Mouse (Mus musculus) gastrocnemius, postnatal 14 days (tissue): ENCODE measurements around the gene Ap1g2. TPM values are rescaled to one million over a fixed set of nuclear protein-coding genes. Genes with fewer than 3 reads are reported as not detected.

Experiments
- DNase-seq: peaks from one replicate; pipeline ENCODE4 v3.0.0; 2021; ENCODE audit warnings: mixed read lengths
- intact Hi-C: fragments of 180-260 bp; cut with DNase I; formaldehyde crosslinking; loops from one replicate; pipeline ENCODE4 v1.15.1; 2025; ENCODE audit warnings: low total_unique reads
- total RNA-seq, 2 experiments: library from RNA; stranded (reverse); gene quantifications; 2 replicates each; pipeline ENCODE4 v1.2.3; 2021

Ap1g2 gene
- total RNA-seq, 2 experiments from 2014 or later = 4.1 to 7.0 TPM

DNA sequence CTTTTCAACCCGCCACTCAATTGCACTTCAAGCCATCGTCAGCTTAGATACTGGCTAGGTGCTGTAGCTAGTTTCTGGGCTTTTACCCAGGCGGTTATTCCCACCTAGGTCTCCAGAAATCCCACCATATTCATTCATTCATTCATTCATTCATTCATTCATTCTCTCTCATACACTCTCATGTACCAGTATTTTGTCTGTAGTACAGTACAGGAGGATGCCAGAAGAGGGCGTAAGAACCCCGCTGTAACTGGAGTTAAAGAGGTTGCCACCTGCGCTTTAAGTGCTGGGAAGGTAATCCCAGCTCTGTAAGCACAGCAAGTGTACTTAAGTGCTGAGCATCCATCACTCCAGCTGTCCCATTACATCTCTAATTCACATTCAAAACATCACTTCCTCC, 12.5 kb downstream of the Ap1g2 start:
- intact Hi-C loops = no loop called here
- DNase-seq = no peak

DNA sequence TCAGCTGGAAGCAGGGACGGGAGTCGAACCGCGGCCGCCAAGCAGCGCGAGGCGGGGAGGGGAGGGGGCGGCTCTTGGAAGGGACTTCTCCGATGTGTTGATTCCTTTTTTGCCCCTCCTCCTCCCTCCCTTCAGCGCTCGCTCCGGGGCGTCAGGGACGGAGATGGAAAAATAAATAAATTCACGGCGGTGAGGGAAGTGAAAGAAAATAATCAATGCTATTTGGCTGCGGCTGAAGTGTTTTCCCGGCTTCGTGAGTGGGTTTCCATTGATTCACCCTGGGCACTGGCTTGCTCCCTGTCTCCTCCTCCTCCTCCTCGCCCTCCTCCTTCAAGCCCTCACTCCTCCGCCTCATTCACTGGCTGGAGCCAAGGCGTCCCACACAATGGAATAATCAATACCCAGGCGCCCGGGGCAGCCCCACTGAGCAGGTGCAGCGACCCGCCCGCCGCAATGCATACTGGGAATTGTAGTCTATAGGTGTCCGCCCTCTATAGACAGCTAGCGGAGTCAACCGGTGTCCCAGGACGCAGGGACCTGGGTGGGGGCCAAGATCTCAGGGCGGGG, 14.3 kb downstream of the Ap1g2 start, which contains the start of gene Zfhx2:
Gene Zfhx2 (minus strand): TSS at position 314 of the 567 bp plus-strand sequence.
- DNase-seq = peak; percentile 91
- intact Hi-C loops = no loop called here

DNA sequence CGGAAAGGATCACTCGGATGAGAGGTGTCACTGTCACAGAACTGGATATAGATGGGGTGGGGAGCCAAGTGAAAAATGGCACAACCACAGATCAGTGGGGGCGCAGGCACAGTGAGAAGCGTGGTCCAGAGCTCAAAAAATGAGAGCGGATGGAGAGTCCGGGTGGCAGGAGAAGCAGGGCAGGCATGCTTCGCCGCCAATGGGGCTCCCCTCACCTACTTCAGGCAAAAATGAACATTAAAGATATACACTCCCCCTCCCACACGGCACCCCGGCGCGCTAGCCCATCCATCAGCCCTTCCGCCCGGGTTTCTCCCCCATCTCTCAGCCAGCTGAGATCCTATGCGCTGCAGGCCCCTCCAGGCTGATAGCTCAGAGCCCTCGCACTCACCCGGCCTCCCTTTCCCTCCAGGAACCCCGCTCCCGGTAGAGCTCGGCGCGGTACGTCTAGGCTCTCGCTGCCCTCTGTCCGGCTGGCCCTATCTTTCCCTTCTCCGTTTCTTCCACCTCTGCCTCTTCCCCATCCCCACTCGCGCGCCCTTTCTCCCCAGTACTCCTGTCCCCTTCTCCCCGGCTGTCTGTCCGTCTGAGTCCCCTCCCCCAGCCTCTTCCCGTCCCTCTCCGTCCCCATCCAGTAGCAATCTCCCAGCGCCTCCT, 15.1 kb downstream of the Ap1g2 start:
- intact Hi-C loops = no loop called here
- DNase-seq = no peak

DNA sequence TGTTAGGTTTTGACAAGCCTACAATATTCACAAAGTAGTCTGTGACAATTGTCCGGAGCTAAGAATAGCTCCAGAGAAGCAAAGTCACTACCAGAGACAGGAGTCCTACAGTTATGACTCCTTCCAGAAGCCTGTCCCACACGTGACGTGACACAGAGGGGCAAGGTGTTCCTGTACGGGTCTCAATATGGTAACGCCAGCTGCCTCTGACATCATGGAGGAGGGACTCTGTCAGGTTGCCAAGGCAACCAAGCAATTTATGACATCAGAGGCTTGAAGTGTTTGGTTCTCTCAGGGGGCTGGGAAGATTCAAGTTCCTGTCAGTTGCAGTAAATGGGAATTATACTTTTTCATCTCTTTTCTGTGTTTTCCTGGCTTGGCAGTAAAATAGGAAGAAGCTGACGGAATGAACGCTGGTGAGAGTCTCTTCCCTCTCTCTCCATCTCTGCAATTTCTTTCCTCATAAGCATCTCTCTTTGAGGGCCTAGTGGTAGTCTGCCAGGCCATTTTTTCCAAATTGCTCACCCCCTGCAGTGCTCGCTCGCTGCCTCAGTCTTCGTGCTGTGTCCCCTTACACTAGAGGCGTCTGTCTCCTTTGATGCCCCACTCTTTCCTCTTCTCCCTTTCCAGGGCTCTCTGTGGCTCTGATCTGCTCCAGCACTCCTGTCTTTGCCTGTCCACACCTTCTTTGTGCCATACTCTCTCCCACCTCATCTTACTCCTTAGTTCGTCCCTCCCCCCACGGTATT, 17.0 kb downstream of the Ap1g2 start:
- no peak for DNase-seq
- intact Hi-C loops = no loop called here

DNA sequence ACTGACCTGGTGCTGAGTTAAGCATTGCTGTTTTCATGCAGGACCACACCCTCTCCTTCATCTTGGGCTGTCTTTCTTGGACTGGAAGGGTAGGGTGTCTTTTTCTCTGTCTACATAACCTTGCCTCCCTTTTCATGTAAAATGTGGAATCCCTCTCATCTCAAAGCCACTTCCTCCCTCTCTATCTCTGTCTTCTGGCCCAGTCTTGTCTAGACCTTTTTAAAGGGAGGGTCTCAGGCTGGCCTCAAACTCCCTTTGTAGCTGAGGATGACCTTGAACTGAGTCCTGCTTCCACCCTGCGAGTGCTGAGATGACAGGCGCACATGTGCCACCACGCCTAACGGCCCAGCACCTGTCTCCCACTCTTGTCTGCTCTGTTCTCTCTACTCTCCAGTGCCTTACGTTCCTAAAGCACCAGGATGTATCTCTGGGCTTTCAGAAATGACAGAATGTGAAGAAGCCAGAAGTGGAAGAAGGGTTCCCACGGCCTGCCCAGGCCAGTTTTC, 20.3 kb downstream of the Ap1g2 start:
- intact Hi-C loops = no loop called here

DNA sequence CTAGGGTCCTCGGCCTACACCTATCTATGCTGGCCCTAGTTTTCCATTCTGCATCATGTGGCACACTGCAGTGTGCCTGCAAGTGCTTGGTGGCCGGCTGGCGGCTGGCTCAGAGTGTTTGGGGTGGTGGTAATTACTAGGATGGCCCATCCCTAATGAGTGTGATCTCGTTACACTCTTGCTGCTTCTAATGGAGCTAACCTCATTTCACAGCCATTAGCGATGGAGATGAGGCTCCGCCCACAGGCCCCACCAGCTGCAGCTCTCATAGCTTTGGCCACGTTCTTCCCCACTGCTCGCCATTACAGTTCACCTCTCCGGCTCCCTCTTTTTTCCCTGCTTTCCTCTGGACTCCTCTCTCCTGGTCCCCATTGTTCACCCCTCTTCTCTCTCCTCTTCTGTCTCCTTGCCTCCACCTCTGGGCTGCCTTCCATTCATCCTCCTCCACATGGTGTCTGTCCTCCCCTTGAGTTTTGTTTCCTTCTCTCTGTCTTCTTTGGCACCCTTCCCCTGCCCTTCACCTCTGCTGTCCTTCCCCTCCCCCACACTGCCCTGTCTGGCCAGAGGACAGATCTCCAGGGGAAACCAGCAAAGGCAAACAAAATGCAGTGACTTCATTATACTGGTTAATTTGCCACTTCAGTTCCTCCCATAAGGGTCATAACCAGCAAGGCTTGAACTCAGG, 20.9 kb downstream of the Ap1g2 start:
- DNase-seq = no peak
- intact Hi-C loops = no loop called here

More for the DNA sequence above, 20.3 kb downstream of the Ap1g2 start:
- DNase-seq = no peak

DNA sequence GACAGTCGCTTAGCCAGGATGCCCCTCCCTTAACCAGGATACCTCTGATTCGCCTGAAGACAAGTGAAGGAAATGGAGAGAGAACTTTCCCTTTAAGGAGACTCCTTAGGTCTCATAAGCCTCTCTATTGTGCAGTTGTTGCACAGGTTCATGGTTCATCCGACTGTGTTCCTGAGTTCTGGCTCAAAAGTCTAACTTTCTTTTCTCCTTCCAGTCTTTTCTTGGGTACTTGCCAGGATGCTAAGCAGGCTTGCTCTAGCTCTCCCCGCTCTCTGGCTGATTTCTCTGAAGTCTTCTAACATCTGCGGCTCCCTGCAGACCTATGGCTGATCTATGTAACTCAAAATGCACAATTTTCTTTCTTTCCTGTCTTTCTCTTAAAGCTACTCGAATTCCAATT, 22.9 kb downstream of the Ap1g2 start:
- intact Hi-C loops = no loop called here
- DNase-seq = no peak

DNA sequence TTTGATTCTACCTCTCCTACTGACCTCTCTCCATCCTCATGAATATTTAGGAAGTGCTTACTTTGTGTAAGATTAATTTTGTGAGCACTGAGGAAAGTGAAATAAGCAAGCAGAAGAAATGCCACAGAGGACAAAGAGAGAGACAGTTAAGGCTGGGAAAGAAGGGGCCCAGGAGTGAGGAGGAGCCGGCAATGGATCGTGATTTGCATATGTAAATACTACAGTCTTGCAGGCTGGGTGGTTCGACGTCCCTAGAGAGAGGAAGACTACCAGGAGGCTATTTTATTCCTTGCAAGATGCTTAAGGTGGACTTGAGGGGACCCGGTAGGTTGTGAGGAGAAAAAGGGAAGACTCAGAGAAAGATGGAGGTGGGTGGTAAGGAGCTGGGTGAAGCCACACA, 25.3 kb downstream of the Ap1g2 start:
- DNase-seq = no peak
- intact Hi-C loops = no loop called here

DNA sequence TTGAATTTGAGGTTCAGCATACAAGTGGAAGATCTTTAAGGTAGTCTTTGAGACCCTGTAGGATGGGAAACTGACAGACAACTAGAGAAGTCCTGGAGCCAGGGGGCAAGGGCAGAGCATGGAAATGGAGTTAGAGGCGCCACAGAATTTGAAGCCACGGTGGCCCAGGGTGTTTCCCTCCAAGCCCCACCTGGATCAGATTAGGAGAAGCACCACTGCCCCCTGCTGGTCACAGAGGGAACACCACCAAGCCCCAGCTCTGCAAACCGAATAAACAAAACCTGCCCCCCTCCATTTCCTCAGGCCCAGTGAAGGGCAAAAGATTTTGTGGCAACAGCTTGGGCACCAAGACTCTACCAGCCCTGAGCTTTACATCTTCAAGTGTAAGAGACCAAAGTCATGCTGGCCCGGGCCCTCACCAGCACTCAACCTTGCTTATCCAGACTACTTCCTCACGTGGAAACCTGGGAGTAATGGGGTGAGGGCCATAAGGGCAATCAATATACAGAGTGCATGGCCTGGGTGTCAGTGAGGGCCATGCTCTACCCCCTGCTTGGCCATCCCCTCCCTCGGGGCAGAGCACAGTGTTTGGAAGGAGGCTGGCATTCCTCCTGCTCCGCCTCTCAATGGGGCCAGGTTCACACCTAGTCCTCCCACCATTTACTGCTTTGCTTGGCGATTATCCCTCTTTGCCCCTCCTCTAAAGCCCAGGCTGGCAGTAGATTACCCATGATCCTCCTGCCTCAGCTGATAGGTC, 27.0 kb downstream of the Ap1g2 start:
- intact Hi-C loops = loop anchor here (2.0 kb wide), 1 partner anchor 53 kb away; no protein-coding TSS in a partner anchor
- DNase-seq = peak; percentile 69

DNA sequence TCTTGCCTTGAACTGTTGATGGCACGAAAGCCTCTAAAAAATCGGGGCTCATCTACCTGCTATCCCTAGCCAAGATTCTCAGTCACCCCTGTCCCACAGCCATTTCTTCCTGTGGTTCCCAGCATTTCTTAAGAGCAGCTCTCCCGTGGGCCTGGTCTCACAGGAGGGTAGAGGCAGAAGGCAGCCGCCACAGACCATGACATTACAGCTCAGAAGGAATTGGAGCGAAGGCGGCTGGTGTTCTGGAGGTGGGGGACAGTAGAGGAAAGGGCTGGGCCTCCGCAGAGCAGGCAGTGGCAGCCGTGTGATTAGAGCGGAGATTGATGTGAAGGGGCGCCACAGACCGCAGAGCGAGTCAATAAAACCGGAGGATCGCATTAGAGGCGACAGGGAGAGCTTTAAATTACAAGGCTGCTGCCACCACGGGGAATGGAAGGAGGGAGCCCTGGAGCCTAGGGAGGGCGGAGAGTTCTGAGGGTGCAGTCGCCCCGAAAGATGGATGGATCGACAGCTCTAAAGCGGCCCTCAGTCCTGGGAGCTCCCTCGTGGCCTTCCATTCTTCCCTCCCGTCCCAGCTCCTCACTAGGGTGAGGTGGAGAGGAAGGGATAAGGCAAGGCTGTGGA, 27.9 kb downstream of the Ap1g2 start:
- no peak for DNase-seq
- intact Hi-C loops = loop anchor here (2.0 kb wide), 1 partner anchor 52 kb away; no protein-coding TSS in a partner anchor

DNA sequence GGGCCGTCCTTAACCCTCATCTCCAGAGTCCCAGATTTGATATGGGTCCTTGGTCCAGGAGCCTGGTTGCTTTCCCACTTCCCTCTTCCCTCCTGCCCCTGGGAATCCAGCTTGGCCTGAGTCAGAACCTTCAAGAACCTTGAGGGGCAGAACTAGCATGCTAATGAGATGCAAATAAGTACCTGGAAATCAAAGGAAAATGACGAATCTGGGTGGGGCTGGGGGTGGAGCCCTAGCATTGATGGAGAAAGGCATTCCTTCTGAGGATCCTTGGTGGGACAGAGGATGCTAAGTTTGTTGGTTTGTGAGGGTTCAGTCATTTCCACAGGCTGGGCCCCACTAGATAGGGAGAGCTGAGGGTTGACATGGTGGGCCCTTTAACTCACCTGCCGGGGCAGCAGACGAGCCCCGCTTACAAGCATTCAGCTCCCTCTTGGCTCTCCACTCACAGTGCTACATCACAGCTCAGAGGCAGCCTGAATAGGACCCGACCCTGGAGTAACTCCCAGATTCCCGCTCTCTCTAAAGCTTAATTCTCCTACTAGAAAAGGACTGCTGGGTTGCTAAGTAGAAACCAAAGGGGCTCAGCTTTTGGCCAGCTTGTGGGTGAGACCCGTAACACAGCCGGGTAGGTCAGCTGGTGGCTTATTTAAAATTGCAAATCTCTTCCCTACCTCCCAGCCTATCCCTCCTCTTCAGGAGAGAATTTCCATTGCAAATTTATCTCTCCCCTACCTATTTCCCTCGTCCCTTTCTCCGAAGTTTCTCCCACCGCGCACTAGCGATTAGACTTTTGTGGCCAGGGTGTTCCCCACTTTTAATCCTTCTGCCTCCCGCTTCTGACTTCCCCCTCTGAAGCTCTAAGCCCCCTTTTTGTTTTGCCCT, 28.7 kb downstream of the Ap1g2 start:
- no peak for DNase-seq
- intact Hi-C loops = loop anchor here (2.0 kb wide), 1 partner anchor 51 kb away; no protein-coding TSS in a partner anchor

DNA sequence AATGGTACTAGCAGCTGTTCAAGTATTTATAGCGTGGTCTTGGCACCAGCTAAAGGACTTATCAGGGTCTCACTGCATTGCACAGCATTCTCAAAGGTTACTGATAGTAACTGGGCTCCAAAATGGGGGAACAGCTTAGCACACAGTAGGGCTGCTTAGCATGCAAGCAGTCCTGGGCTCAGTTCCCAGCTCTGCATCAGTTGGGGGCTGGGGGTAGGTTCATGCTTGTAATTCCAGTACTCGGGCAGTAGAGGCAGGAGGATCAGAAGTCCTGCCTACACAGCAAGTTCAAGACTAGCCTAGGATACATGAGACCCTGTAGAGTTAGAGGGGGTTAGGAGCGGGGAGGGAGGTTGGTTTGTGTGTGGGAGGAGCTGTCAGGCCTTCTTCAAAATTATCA, 29.4 kb downstream of the Ap1g2 start:
- no peak for DNase-seq
- intact Hi-C loops = no loop called here

DNA sequence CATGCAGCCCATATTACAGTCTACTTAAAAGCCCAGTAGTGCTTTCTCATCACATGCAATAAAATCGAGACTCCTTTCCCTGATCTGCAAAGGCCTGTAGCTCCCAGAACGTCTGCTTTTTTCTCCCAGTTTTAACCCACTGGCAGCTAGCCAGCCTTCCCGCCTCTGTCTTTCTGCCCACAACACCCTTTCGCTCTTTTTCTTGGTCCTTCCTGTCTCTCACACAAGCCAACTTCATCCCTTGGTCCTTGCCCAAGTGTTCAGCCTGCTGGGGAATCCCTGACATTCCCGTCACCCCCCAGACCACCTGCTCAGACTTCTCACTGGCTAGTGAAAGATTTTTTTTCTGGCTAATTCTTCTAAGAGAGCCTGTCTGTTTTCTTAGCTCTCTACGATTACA, 30.2 kb downstream of the Ap1g2 start:
- intact Hi-C loops = no loop called here
- peak; percentile 51 for DNase-seq

DNA sequence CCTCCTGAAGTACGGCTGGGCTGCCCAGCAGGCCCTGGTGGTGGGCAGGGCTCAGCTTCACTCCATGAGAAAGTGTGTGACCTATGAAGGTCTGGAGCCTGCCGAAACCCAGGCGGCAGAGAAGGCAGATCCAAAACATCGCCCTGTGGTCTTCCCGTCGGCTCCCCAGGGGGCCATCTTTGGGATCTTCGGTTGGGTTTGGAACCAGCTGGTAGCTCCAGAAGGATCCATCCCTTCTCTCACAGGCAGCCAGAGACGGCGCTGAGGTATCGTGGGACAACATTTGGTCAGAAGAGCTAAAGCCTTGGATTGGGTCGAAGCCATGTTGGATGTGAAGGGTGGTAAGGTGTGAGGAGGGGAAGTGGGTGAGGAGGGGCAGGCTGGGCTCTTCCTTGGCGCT, 32.0 kb downstream of the Ap1g2 start:
- no peak for DNase-seq
- intact Hi-C loops = no loop called here

DNA sequence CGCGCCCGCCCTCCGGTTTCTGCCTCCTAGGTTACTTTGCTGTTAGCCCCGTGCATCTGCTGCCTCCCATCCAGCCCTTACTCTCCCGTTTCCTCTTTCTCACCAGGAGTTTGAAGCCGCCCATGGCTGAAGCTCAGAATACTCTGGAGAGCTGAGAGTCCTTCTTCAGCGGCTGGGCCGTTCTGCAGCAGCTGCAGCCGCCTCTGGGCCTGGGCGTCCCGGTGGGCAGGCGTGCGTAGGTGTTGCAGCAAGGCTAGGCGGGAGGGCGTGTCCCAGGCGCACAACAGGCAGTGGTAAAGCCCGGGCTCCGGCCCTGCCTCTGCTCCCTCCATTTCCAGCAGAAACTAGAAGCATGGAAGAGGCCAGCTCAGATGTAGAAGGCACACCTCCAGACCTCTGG, 34.6 kb downstream of the Ap1g2 start:
- intact Hi-C loops = no loop called here
- no peak for DNase-seq

DNA sequence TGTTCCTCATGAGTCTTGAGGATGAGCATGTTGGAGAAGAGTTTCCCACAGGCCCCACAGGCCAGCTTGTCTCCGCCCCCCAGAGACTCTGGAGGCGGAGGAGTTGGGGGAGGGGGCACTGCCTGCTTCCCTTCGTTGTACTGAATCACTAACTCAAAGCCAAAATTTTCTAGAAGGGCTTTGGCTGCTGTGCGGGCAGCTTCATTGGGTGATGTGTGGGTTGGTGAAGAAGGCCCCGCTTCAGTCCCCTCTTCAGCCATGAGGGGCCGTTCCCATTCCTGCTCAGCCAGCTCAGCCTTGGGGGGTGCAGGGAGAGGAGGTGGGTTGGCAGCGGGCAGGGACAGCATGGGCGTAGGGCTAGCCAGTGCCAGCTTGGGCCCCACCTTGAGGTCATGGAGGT, 40.4 kb downstream of the Ap1g2 start:
- intact Hi-C loops = no loop called here

DNA sequence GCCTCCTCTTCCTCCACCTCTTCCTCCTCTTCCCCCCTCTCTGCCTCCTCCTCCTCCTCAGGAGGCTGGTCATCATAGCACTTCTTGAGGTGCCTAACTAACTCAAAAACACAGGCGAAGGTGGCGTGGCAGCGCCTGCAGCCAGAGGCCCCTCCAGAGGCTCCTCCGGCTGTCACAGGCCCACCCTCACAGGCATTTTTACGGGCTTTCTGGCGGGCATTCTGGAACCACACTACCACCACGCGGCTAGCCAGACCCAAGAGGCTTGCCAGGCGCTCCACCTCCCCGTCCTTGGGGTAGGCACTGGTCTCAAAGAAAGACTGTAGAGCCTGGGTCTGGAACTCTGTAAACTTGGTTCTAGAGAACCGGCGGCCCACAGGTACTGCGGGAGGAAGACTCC, 41.0 kb downstream of the Ap1g2 start:
- intact Hi-C loops = no loop called here
- DNase-seq = no peak

More for the DNA sequence above, 40.4 kb downstream of the Ap1g2 start:
- no peak for DNase-seq
